Mouse (Mus musculus): ENCODE results near the gene Pitpnm2.
A peak's percentile ranks its signal among the peaks of the same experiment; 100 is the strongest.
"Not testable (repeated sequence)": the region's sequence is repeated elsewhere in the genome, so short reads cannot be mapped to it uniquely, and the experiment has no call there.

Pitpnm2 gene

GRCm38 (mm10) chr5:124249614-124250591 lies at the start of gene Pitpnm2:
Gene Pitpnm2, minus strand, starts transcription at chr5:124249760.
- peak in 1 of 2 experiments; percentile 39 for DNase-seq (ENCODE audit: low spot score in 2 of 2)

GRCm38 (mm10) chr5:124299307-124299706 lies 49.7 kb upstream of the Pitpnm2 start:
- DNase-seq (ENCODE audit: low spot score in 2 of 2) = not testable (repeated sequence)

GRCm38 (mm10) chr5:124296475-124296874 lies 46.9 kb upstream of the Pitpnm2 start:
- no peak for DNase-seq (ENCODE audit: low spot score in 2 of 2)

- no peak for DNase-seq (ENCODE audit: low spot score in 2 of 2)
Measured at GRCm38 (mm10) chr5:124293967-124294366, 44.4 kb upstream of the Pitpnm2 start.

- DNase-seq (ENCODE audit: low spot score in 2 of 2) = no peak
Measured at GRCm38 (mm10) chr5:124290216-124290615, 40.7 kb upstream of the Pitpnm2 start.

DNA sequence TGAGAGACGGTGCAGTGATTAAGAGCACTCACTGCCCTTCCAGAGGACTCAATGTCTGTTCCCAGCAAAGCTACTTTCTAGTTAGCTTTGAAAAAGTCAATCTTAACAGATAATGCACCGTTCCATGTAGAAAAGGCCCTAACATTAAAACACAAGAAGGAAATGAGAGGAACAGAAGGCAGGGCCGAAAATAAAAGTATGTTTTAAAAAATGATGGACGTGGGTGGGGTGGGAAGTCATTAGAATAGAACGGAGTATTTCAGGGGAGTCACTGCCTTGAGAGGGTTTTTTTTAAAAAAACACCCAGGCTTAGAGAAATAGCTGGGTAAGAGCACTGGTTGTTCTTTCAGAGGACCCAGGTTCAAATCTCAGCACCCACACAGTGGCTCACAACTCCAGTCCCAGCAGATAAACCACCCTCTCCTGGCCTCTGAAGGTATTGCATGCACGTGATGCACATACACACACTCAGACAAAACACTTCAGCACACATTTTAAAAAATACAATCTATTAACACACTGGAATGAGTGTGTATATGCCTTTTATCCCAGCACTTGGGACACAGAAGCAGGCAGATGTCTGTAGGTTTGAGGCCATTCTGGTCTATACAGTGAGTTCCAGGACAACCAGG lies 38.2 kb upstream of the Pitpnm2 start:
- DNase-seq (ENCODE audit: low spot score in 2 of 2) = no peak

- no peak for DNase-seq (ENCODE audit: low spot score in 2 of 2)
Measured at GRCm38 (mm10) chr5:124284330-124284729, 34.8 kb upstream of the Pitpnm2 start.

DNA sequence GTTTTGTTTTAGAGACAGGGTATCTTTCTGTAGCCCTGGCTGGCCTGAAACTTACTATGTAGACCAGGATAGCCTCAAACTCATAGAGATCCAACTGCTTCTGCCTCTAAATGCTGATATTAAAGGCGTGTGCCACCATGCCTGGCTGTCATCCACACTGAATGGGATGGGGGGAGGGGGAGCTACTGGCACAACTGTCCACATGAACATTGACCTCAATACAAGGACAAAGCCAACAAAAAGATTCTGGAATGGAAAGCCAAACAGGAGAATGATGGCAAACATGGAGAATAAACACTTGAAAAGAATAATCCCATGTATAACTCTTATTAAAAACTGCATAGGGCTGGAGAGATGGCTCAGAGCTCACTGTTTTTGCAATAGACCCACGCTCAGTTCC lies 33.3 kb upstream of the Pitpnm2 start:
- no peak for DNase-seq (ENCODE audit: low spot score in 2 of 2)

DNA sequence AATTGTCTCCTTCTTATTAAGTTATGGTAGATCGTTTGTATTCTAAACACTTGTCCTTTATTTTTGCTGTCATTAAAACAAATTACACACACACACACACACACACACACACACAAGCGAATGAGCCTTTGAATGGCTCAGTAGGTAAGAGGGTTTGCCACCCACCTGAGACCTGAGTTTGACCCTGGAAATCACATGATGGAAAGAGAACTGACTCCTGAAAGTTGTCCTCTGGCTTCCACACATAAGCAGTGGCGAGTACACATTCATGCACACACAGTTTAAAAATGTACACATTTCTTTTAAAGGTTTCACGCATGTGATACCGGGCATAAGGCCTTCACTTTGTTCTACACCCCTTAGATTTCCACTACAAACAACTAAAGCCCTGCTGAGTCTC lies 20.7 kb upstream of the Pitpnm2 start:
- DNase-seq (ENCODE audit: low spot score in 2 of 2) = no peak

GRCm38 (mm10) chr5:124269661-124270060 lies 20.1 kb upstream of the Pitpnm2 start:
- no peak for DNase-seq (ENCODE audit: low spot score in 2 of 2)

DNA sequence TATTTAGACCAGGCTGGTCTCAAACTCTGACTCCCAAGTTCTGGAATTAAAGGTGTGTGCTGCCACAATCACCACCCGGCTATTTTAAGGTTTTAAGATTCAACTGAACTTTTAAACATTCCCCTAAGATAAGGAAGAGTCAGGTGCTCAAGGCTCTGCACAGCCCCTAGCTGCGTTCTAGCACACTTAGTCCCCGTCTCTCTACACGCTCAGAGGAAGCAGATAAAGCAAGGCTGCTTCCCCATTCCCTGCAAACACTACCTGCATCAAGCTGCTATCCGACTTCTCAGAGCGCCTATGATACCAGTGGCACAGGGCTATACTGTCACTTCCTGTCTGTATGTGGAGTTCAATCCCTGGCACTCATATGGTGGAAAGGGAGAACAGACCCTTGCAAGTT lies 18.1 kb upstream of the Pitpnm2 start:
- DNase-seq (ENCODE audit: low spot score in 2 of 2) = no peak

- DNase-seq (ENCODE audit: low spot score in 2 of 2) = no peak
Measured at GRCm38 (mm10) chr5:124266821-124267220, 17.3 kb upstream of the Pitpnm2 start.

GRCm38 (mm10) chr5:124263246-124263645 lies 13.7 kb upstream of the Pitpnm2 start:
- no peak for DNase-seq (ENCODE audit: low spot score in 2 of 2)

DNA sequence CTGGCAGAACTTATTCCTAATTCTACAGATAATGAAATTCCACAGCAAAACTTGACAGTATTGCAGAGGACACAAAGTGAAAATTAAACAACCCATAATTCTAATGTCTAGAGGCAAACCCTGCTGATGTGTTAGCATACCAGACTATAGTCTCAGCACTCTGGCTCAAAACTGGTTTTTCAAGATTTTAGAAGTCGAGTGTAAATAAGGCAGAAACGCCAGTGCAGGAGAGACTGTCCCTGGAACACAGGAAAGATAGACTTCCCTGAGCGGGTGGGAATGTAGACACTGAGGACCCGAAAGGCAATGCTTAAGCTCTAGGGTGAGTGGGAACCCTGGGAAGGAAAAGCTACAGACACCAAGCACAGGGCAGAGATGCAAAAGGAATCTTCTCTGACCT lies 12.5 kb upstream of the Pitpnm2 start:
- no peak for DNase-seq (ENCODE audit: low spot score in 2 of 2)

- no peak for DNase-seq (ENCODE audit: low spot score in 2 of 2)
Measured at GRCm38 (mm10) chr5:124259133-124259532, 9.6 kb upstream of the Pitpnm2 start.

GRCm38 (mm10) chr5:124258026-124258425 lies 8.5 kb upstream of the Pitpnm2 start:
- no peak for DNase-seq (ENCODE audit: low spot score in 2 of 2)

DNA sequence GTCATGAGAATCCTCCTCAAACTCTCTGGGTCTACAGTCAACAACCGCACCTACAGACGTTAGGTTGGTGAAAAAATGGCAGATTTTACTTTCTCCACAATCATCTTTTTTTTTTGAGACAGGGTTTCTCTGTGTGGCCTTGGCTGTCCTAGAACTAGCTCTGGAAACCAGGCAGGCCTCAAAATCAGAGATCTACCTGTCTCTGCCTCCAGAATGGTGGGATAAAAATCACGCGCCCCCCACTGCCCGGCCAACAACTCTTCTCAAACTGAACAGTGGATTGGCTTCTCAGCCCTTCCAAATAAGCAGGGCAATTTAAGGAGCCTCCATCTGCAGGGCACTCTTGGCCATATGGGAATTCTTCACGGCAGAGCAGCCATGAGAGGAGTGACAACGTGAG lies 5.6 kb upstream of the Pitpnm2 start:
- no peak for DNase-seq (ENCODE audit: low spot score in 2 of 2)

DNA sequence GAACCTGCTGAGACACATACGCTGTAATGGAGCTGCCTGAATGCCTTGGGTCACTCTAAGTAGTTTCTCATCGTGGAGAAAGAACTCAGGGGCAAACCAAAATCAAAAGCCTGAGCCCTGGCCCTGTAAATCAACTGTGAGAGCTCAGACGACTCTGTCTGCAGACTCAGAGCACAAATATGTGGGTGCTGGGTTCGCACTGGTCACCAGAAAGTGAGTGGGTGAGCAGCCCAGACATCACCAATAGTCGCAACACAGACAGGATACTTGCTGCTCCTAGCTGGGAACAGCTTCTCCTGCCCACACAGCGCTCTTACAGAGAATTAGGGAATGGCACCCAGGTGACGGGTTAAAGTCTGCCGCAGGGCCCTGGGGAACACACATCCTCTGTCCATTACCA lies 4.0 kb upstream of the Pitpnm2 start:
- DNase-seq (ENCODE audit: low spot score in 2 of 2) = no peak

DNA sequence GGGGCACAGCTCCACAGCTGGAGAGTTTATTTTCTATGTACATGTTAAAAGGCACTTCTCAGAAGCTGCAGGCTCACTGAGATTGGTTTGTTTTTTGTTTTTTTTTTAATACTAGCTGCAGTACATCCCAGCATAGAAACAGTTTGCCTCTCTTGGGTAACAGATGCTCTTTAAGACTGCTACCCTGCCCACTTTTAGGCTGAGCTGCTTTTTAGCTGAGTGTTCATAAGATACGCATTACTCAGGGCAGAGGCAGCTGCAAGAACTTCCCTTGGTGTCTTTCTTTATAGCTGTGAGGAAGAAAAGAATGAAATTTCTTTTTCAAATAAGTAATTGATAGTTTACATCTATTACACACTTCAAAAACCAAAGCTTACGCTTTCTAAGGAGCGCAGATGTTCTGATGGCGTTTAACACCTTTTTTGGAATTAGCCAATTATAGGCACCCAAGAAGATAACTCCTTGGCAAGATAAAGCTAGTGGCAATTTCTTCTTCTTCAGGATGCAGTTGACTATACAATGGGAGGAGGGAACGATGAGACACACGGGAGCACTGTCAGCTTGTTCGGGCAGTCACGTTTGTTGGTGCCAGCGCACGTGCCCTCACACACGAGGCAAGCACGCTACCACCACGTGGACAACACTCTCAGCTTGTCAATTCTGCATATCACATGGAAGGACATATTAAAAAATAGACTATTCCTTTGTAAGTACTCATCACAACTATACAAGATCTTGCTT lies 3.2 kb upstream of the Pitpnm2 start:
- no peak for DNase-seq (ENCODE audit: low spot score in 2 of 2)

DNA sequence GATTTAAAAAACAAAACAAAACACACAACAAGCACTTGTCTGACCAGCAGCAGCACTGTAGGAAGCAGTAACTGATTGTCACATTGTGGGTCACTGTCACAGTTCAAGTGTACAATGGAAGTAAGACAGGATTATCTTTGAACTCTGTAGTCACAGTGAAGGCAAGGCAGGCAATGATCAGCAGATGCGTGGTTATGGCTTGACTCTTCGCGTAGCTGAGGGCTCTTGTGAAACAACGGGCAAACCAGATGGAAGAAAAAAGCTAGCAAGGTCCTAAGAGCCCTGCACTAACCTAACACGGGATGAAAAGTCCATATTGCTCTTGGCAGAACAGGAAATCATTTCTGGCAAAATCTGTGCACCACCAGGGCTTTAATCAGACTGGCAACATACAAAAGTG lies 1.5 kb upstream of the Pitpnm2 start:
- no peak for DNase-seq (ENCODE audit: low spot score in 2 of 2)

DNA sequence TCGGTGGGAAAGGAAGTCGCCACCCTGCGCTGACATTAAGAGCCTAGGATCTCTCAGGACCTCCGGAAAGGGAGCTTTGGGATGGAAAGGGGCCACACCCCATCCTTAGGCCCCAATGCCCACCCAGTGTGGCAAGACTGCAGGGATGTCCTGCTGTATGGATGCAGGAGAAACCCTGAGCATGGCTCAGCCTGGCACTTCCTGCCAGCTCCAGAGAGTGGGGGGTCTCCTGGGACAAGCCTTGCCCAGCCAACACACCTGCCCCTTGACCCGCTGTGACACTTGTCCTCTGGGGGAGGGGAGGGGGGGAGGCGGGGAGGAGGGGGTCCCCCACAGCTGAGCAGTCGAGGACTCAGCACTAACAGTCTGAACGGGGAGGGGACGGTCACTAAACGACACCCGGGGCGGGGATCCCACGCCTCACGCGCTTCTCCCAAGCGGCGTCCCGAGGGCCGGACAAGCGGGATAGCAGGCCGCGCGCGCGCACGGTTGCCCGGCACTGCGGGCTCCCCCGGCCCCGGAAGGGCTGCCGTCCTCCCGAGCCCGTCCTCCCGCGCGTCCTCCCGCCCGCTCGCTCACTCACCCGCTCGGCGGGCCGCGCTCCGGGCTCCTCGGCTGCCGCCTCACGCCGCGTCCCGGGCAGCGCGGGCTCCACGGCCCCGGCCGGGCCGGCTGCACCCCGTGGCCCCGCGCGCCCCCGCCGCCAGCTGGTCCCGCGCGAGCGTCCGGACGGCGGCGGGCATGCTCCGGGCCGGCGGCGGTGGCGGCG lies 531 bp downstream of the Pitpnm2 start:
- DNase-seq (ENCODE audit: low spot score in 2 of 2) = peak; percentile 24 to 47

All from spleen, postnatal 14 days (tissue).